Mouse (Mus musculus) heart, adult 2 months (tissue): ENCODE results near the gene Kifc3.

ENCODE experiments used
- CTCF ChIP-seq: fragments of 200-600 bp; IDR thresholded peaks from 2 replicates; pipeline ENCODE4 v1.8.1; 2022; ENCODE audit warnings: antibody characterized with exemption, mild to moderate bottlenecking, moderate library complexity
- EP300 ChIP-seq: fragments of 200-500 bp; IDR thresholded peaks from 2 replicates; pipeline ENCODE4 v1.6.1; 2011; ENCODE audit warnings: low read depth, low read length, control low read depth; ENCODE audit not compliant: insufficient read depth
- POLR2A ChIP-seq: fragments of 200-500 bp; IDR thresholded peaks from 2 replicates; pipeline ENCODE4 v1.6.1; 2011; ENCODE audit warnings: mild to moderate bottlenecking, low read depth, low read length, control low read depth; ENCODE audit not compliant: insufficient read depth

GRCm38 (mm10) chr8:95181850-95182249, 20.8 kb downstream of the Kifc3 start:
- no peak for TF ChIP-seq CTCF
- TF ChIP-seq POLR2A: no peak
- TF ChIP-seq EP300: no peak
